Mouse (Mus musculus) CD4-positive, CD25-positive, alpha-beta regulatory T cell, adult 4 months (primary cell): ENCODE results near the gene Fchsd2. TPM values are rescaled to one million over a fixed set of nuclear protein-coding genes. Genes with fewer than 3 reads are reported as not detected.

Experiments used
- ATAC-seq: one replicate; pipeline ENCODE4 v1.8.0; 2017
- polyA plus RNA-seq, 2 experiments: library from polyadenylated mRNA; unstranded; fragments of 100-300 nt; shearing (Covaris generic); gene quantifications; one replicate each; pipeline ENCODE4 v1.2.1; 2017

Gene Fchsd2
- 10 to 100 TPM; 38.9 to 44.1 TPM for polyA plus RNA-seq

DNA sequence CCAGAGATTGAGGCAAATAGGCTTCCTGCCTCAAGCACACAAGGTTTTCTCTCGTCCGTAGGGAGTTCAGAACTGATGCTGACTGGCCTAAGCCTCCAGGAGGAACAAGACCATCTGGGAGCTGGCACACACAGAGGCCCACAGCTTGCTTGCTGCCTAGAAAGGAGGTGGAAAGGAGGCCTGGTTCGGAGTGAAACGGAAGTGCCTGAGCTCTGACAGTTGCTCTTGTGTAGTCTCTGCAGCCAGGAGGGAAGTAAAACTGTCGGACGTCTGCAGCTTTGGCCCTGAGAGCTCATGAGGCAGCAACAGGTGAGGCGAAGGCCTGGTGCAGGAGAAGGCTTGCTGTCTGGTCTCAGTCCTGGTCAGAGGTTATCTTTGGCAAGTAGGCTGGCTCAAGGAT, at the start of gene Fchsd2:
Fchsd2 (plus strand) TSS at position 246 of the 400 bp plus-strand sequence.
- ATAC-seq: peak; percentile 38

DNA sequence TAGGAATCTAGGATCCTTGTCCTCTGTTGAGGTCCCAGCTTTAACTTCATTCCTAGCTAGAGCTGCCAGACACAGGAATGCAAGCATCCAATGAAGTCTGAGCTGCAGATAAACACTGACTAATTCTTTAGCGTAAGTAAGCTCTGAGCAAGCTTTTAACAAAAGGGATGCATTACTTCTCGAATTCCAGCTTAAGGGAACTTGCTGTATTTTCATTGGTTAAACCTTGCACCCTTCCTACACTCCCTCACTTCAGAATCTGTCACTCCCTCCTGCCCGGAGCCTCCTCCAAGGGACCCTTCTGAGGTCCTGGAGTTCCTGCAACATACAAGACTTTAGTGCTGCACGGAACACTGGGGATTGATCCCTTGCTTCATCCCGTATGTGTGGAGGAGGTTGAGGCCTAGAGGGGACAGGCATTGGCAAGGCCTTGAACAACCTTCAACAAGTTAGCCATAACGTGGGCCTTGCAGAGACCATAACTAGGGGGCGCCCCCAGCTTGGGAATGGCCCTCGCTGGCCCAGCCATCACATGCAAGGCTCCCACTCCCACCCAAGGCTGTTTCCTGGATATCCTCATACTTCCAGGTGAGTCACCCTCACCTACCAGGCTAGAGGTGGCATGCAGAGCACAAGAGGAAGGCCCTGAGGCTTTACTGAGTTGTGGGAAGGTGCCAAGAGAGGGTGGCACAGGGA, 48.7 kb upstream of the Fchsd2 start:
- ATAC-seq: no peak

DNA sequence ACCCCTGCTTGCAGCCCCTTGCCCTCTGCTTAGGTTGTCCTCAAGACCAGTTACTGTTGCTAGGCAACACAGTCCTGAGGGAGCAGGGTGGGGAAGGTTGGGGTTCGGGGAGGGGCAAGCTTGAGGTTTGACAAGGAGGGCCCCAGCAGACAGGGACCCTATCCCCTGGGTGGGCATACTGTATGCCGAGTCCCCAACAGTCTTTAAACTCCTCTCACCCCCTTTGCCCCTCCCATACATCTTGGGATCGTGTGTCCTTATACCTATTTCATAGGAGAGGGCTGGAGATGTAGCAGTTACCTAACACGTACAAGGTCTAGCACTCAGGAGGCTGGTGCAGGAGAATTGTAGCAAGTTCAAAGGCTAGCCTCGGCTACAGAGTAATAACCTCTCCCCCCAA, 44.4 kb upstream of the Fchsd2 start:
- ATAC-seq: no peak

DNA sequence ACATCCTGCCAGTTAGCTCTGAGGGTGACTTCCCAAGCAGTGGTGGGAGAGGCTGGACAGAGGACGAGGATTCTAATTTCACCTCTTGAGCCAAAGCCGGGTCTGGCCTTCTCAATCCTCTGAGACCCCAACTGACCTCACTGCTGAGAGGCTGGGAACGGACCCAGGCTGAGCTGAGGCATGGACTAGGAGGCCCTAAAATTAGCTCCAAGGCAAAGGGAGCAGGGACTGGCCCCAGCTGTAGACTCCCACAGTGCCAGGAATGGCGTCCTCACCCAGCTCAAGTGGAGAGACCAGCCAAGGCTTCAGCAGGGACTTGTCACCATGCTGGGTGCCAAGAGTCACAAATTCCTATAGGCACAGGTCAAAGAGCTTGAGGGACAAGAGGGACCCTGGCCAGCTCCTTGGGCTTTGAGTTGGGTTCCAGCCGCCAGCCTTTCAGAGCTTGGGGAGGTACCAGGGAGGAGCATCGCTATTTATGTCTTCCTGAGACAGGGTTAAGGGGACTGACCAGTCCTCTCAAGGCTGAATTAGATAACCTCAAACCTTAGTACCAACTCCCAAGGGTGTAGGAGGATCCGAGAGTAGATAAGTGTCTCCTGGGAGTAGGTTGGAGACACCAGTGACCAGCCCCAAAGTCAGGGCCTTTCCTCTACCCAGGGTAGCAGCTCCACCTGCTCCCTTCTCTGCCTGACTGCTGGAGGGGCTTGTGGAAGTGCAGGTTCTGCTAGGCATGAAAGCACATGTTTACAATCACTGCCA, 43.2 kb upstream of the Fchsd2 start:
- ATAC-seq: no peak

GRCm38 (mm10) chr7:101050724-101051550, 41.7 kb upstream of the Fchsd2 start:
- no peak for ATAC-seq

GRCm38 (mm10) chr7:101051551-101052221, 41.0 kb upstream of the Fchsd2 start:
- peak; percentile 63 for ATAC-seq

- no peak for ATAC-seq
These were observed 39.5 kb upstream of the Fchsd2 start for GRCm38 (mm10) chr7:101053136-101053535.

DNA sequence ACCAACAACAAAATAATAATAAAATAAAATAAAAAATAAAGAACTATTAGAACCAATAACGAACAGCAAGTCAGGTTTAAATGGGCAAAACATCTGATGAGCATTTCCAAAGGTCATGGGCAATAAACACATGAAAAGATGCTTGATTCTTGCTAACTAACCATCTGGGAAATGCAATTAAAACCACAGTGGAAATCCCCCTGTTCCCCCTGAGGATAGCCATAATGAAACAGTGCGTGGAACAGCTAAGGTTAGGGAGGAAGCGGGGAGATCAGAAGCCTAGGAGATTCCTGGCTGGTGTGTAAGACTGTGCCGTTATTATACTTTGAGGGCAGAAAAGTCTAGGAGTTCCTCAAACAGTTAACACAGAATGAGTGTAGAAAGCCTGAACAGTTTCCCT, 35.4 kb upstream of the Fchsd2 start:
- ATAC-seq: no peak

- ATAC-seq: no peak
These were observed 33.5 kb upstream of the Fchsd2 start for GRCm38 (mm10) chr7:101059188-101059587.

DNA sequence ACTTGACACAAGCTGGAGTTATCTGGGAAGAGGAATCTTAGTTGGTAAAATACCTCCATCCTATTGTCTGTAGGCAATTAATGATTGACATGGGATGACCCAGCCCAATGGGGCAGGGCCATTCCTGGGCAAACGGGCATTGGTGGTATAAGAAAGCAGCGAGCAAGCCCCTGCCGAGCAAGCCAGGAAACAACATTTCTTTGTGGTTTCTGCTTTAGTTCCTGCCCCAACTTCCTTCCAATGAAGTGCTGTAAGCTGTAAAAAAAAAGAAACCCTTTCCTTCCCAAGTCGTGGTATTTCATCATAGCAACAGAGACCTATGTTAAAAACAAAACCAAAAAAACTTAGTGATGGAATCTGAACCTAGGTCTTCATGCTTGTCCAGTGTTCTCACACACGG, 32.2 kb upstream of the Fchsd2 start:
- ATAC-seq: peak; percentile 85

DNA sequence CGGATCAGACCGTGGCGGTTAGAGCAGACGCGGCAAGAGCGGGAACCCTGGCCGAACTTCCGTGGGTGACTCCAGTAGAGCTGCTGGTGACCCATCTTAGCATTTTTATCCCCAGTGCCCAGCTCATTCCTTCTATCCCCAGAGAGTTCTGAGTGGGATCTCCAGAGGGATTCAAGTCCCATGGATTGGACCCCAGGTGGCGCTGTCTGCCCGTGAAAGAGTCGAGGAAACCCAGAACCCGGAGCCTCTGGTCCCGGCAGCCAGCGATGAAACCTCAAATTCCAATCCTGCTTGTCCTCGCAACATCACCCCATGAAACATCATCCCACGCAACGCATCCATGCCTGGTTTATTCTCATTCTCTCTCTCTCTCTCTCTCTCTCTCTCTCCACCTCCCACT, 31.3 kb upstream of the Fchsd2 start:
- peak; percentile 40 for ATAC-seq

DNA sequence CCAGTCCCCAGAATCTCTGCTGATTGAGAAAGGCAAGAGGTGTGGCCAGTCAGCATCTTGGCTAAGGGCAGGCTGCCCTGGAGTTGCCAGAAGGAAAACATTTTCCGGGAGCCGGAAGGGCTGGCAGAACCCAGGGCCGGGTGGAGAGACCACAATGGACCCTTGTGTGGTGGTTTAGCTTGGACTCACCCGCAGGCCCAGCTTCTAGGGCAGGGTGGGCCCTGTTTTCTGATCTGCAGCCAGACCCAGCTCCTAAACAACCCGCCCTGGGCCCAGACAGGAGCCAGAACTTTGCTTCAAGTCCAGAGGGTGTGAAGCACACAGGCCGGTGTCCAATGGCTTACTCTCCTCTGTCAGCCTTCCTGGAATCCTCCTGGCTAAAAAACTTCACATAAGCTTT, 30.4 kb upstream of the Fchsd2 start:
- no peak for ATAC-seq

GRCm38 (mm10) chr7:101063523-101063922, 29.1 kb upstream of the Fchsd2 start:
- ATAC-seq: no peak

GRCm38 (mm10) chr7:101064697-101065688, 27.7 kb upstream of the Fchsd2 start:
- ATAC-seq: no peak

DNA sequence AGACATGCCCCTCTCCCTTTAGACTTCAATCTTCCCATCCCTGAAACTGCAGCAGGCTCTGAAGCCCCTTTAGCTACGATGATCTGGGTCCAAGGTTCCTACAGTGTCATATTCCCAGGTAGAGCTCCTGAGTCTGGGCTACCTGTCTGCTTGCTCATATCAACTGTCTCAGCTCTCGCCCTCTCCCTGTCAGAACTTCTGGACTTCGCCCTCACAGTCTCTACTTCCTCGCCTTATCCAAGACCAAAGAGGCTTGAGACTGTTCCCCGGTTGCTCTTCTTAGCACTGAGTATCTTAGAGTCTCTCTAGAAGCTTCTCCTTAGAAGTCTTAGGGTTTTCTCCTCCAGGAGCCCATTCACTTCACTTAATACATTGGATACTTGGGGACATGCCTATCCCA, 26.7 kb upstream of the Fchsd2 start:
- ATAC-seq: no peak

GRCm38 (mm10) chr7:101066650-101067346, 25.9 kb upstream of the Fchsd2 start:
- ATAC-seq: no peak

GRCm38 (mm10) chr7:101067521-101067920, 25.1 kb upstream of the Fchsd2 start:
- ATAC-seq: no peak

DNA sequence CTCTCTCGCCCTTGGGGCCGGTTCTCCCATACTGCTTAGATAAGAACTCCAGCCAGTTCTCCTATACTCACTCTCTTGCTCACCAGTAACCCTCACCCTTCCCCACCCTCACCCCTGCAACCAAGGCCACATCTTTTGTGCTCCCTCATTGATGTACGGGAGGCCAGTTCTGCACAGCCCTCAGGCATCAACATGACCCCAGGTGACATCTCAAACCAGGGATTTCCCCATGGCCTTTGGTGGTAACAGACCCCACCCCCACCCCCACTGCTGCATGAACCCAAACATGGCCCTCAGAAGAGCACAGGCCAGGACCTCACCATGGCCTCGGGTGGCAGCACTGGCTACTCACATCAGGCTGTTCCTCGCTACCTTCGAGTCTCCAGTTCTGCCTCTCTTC, 23.4 kb upstream of the Fchsd2 start:
- no peak for ATAC-seq

- no peak for ATAC-seq
These were observed 22.3 kb upstream of the Fchsd2 start for GRCm38 (mm10) chr7:101070406-101070805.

- peak; percentile 82 for ATAC-seq
These were observed 21.6 kb upstream of the Fchsd2 start for GRCm38 (mm10) chr7:101071020-101071419.
